Mouse (Mus musculus) lung, embryonic 15.5 days (tissue): Measurements from ENCODE around the gene Washc4. TPM values are rescaled to one million over a fixed set of nuclear protein-coding genes. Genes with fewer than 3 reads are reported as not detected.

Source experiments
- ATAC-seq: fragments of 200-750 bp; cut with Nextera tagmentation; 2 replicates; pipeline ENCODE4 v1.8.0; 2017; ENCODE audit warnings: moderate number of reproducible peaks, borderline replicate concordance; ENCODE audit not compliant: low FRiP score, low TSS enrichment; ENCODE audit errors: extremely low read depth
- H3K27ac ChIP-seq: fragments of 300-500 bp; sonication (generic); 2 replicates; pipeline ENCODE4 v1.5.1; 2015; ENCODE audit warnings: moderate library complexity, mild to moderate bottlenecking, inconsistent platforms
- H3K27me3 ChIP-seq: fragments of 300-500 bp; sonication (generic); 2 replicates; pipeline ENCODE4 v1.6.1; 2015; ENCODE audit warnings: inconsistent platforms
- H3K36me3 ChIP-seq: fragments of 300-500 bp; sonication (generic); 2 replicates; pipeline ENCODE4 v1.6.1; 2015; ENCODE audit warnings: inconsistent platforms
- H3K4me1 ChIP-seq: fragments of 300-500 bp; sonication (generic); 2 replicates; pipeline ENCODE4 v1.6.1; 2015; ENCODE audit warnings: inconsistent platforms
- H3K4me2 ChIP-seq: fragments of 300-500 bp; sonication (generic); 2 replicates; pipeline ENCODE4 v1.6.1; 2015; ENCODE audit warnings: inconsistent platforms, mild to moderate bottlenecking, moderate library complexity
- H3K4me3 ChIP-seq: fragments of 300-500 bp; sonication (generic); 2 replicates; pipeline ENCODE4 v1.5.1; 2015; ENCODE audit warnings: mild to moderate bottlenecking, inconsistent platforms
- H3K9ac ChIP-seq: fragments of 300-500 bp; sonication (generic); 2 replicates; pipeline ENCODE4 v1.6.1; 2015; ENCODE audit warnings: inconsistent platforms
- H3K9me3 ChIP-seq: fragments of 300-500 bp; sonication (generic); 2 replicates; pipeline ENCODE4 v1.6.1; 2016; ENCODE audit warnings: inconsistent platforms
- WGBS: fragments of 180-500 bp; shearing (Covaris S2); methylation state at CpG from one replicate; pipeline ENCODE4 v1.1.7; 2015; 5-methylcytosine and 5-hydroxymethylcytosine counted together
- polyA plus RNA-seq: library from polyadenylated mRNA; unstranded; fragments of >200 nt; fragmentation: Nextera tagmentation; extraction: Ambion mirVana; gene quantifications from 2 replicates; pipeline ENCODE4 v1.2.1, GENCODE M21; 2015

The Washc4 gene
- polyA plus RNA-seq, 1 experiment from 2014 or later, result 32.3 TPM

DNA sequence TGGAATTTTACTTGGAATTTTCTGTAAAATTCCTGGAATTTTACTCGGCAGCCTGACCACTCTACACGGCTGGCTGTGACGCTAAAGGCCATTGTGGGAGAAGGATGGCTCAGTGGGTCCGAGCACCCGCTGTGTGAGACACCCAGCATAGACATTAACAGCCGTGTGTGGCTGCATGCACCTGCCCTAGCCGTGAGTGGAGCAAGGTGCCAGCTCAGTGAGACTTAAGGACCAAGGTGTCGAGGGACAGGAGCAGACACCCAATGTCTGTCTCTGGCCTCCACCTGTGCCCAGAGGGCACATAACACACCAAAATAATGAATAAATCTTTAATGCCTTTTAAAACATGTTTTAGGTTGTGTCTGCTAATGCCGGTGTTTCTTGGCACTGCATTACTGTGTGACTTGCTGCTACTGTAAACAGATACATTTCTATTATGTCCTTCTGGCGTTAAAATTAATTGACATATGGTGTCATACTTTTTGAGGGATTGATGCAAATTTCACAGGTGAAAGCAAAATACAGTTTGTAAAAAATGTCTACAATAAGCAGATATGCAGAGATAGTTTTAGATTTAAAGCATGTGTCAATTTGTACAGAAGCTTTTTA, 60.5 kb downstream of the Washc4 start:
- H3K9me3 ChIP-seq, result no peaks in the 10 kb centered on the region
- no peak overlapping the region for H3K9ac ChIP-seq
- H3K36me3 ChIP-seq, result peaks cover 44% of the 10 kb centered on the region
- no peak overlapping the region for H3K27ac ChIP-seq
- no peak overlapping the region for H3K4me3 ChIP-seq
- H3K4me1 ChIP-seq, result no peaks in the 10 kb centered on the region
- no peaks in the 10 kb centered on the region for H3K27me3 ChIP-seq
- no peak overlapping the region for H3K4me2 ChIP-seq
- 86% methylated on average over 10 of the region's 10 CpGs for WGBS
- ATAC-seq, result no peak

DNA sequence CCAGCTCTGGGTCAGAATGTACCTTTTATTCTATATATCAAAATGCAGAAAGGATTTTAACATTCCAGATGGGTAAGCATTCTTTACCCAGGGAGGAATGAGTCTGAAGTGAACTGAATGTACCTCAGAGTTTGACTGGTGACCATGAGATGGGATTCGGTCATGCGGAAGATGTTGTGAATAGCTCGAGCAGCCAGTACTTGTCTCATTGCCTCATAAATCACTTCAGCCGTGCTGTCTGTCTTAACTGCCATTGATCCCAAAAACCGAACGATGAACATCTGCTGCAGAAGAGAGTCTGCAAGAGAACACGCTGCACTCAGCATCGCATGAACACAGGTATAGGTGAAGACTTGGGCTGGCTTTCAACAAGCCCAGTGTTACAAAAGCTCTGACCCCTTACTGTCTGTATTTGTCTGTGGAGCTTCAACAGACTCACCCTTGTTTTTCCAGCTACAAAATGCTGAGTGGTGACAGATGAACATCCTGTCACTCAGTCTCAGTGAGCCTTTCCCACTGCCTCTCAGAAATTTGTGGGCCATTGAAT, 62.2 kb downstream of the Washc4 start:
- 87% methylated on average over 8 of the region's 8 CpGs for WGBS

DNA sequence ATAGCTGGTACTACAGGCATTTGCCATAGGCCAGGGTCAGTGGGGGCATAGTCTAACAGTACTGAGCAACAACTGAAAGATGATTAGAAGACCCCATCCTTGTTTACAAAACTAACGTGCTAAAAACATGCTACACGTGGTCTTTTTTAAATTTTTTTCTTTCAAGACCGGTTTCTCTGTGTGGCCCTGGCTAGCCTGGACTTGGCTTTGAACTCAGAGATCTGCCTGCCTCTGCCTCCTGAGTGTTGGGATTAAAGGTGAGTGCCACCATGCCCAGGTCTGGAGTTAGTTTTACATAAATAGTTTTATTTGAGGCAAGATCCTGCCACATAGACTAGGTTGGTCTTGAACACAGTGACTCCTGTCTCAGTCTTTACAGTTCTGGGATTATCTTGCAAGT, 63.6 kb downstream of the Washc4 start:
- Histone ChIP-seq H3K36me3 (peaks cover 39% of the 10 kb centered on the region), H3K4me3 (no peak overlapping the region), H3K9ac (no peak overlapping the region), H3K4me1 (no peaks in the 10 kb centered on the region), H3K4me2 (no peak overlapping the region), H3K9me3 (no peaks in the 10 kb centered on the region), H3K27ac (no peak overlapping the region), H3K27me3 (no peaks in the 10 kb centered on the region)
- no peak for ATAC-seq
- WGBS, result 87% methylated on average over 3 of the region's 3 CpGs

More for the DNA sequence above, 62.2 kb downstream of the Washc4 start:
- no peak overlapping the region for H3K27ac ChIP-seq
- H3K27me3 ChIP-seq, result no peaks in the 10 kb centered on the region
- H3K4me1 ChIP-seq, result no peaks in the 10 kb centered on the region
- ATAC-seq, result no peak
- H3K9ac ChIP-seq, result no peak overlapping the region
- H3K36me3 ChIP-seq, result peaks cover 40% of the 10 kb centered on the region
- H3K4me2 ChIP-seq, result no peak overlapping the region
- no peak overlapping the region for H3K4me3 ChIP-seq
- no peaks in the 10 kb centered on the region for H3K9me3 ChIP-seq

DNA sequence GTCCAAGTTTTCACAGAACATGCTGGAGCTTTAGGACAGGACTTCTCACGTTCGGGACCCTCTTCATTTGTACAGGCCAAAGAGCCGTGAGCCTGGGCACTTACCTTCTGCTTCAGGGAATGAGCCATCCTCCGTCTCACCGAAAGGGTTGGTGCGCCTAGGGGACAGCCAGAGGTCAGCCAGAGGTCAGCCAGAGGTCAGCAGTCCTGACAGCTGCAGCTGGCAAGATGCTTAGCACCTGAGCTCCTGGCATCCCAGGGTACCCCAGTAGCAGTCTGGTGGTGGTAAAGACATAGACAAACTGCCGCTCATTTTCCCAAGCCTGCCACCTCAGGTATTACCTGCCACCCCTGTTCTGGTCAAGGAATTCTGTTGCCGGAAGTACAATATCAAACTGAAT, 65.0 kb downstream of the Washc4 start:
- Histone ChIP-seq H3K27me3 (no peaks in the 10 kb centered on the region), H3K36me3 (peaks cover 43% of the 10 kb centered on the region), H3K4me1 (no peaks in the 10 kb centered on the region), H3K9ac (no peak overlapping the region), H3K9me3 (no peaks in the 10 kb centered on the region), H3K4me3 (no peak overlapping the region), H3K4me2 (no peak overlapping the region), H3K27ac (no peak overlapping the region)
- WGBS, result 68% methylated on average over 8 of the region's 8 CpGs
- no peak for ATAC-seq

DNA sequence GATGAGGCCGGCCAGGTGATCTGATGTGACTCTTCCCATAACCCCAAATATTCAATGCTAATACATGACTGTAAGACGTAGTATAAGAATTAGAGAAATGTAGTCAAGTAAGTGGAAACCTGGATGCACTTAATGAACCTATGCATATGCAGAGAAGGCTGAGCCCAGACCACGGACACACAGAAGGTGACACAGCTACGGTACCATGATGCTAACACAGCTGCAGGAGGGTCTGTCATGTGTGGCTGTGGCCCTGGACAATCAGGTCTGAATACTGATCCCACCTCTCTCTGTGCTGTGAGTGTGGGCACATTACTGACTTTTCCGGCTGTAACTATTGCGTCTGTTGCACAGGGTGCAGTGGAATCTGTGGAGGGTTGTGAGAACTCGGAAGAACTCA, 67.0 kb downstream of the Washc4 start:
- H3K9ac ChIP-seq, result no peak overlapping the region
- H3K27ac ChIP-seq, result no peak overlapping the region
- H3K9me3 ChIP-seq, result no peaks in the 10 kb centered on the region
- ATAC-seq, result no peak
- no peak overlapping the region for H3K4me2 ChIP-seq
- no peaks in the 10 kb centered on the region for H3K27me3 ChIP-seq
- WGBS, result 95% methylated on average over 7 of the region's 7 CpGs
- no peak overlapping the region for H3K4me3 ChIP-seq
- no peaks in the 10 kb centered on the region for H3K4me1 ChIP-seq
- peaks cover 34% of the 10 kb centered on the region for H3K36me3 ChIP-seq

DNA sequence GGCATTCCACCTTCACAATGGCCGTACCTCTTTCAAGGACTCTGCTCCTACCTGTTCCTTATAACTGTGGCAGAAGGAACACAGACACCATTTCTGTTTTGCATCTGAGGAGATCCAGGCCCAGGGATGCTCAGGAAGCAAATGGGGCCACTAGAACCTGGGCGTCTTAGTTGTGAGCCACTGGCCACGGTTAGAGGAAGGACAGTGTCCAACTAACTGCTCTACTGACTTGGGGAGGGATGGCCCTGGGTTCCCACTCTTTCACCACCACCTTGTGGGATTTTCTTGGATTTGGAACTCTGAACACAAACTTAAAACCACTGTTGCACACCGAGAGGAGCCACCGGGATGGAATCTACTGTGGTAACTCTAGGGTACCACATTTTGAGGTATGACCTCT, 68.3 kb downstream of the Washc4 start:
- Histone ChIP-seq H3K9ac (no peak overlapping the region), H3K27ac (no peak overlapping the region), H3K27me3 (no peaks in the 10 kb centered on the region), H3K9me3 (no peaks in the 10 kb centered on the region), H3K4me3 (no peak overlapping the region), H3K4me1 (no peaks in the 10 kb centered on the region), H3K36me3 (peaks cover 34% of the 10 kb centered on the region), H3K4me2 (no peak overlapping the region)
- no peak for ATAC-seq
- WGBS, result 92% methylated on average over 5 of the region's 5 CpGs

DNA sequence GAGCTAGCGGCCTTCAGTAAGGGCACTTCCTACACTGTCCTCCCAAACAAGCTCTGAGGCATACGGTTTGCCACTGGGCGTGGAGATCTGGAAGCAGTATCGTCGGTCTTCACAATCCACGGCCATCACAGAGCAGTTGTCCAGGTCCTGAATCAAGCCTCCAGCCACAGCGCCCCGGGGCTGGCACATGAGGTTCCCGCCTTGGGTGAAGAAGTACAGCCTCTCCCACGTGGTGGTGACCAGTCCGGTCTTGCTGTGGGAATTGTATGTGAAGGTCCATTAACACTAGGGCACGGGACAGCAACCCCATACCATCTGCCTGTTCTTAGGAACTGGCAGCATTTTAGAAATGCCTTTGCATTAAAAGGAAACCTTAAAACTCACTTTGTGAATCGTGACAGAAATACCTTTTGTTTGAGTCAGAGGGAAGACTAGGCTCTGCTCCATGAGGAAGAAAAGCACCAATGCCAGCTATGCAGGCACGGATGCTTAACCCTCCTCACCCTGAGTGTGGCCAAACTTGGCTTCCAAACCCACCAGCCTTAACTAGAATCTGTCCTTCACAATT, 69.2 kb downstream of the Washc4 start:
- Histone ChIP-seq H3K27me3 (no peaks in the 10 kb centered on the region), H3K4me2 (no peak overlapping the region), H3K27ac (no peak overlapping the region), H3K9ac (no peak overlapping the region), H3K4me3 (no peak overlapping the region), H3K4me1 (no peaks in the 10 kb centered on the region), H3K9me3 (no peaks in the 10 kb centered on the region), H3K36me3 (peaks cover 27% of the 10 kb centered on the region)
- no peak for ATAC-seq
- WGBS, result 86% methylated on average over 14 of the region's 14 CpGs

DNA sequence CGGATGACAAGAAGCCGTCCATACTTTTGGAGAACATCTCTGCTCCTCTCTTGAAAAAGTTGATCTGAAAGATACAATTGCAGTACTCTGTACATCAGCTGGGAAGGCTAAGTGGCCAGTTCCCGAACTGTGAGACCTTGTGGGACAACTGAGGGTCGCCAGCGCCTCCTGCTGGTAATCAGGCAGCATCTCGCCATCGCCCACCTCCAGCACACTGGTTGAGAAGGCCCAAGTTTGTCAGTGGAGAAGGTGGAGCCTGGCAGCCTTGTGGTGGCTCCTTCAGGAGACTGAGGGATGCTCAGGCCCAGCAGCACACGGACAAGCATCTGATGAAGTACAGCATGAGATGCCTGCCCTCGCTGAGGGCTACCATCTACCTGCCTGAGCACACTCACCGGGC, 73.8 kb downstream of the Washc4 start:
- Histone ChIP-seq H3K9me3 (no peaks in the 10 kb centered on the region), H3K27me3 (no peaks in the 10 kb centered on the region), H3K4me3 (no peak overlapping the region), H3K27ac (no peak overlapping the region), H3K9ac (no peak overlapping the region), H3K4me1 (no peaks in the 10 kb centered on the region), H3K4me2 (no peak overlapping the region), H3K36me3 (peaks cover 12% of the 10 kb centered on the region; the same call in 1 of the 2 replicates)
- 58% methylated on average over 10 of the region's 10 CpGs for WGBS
- ATAC-seq, result no peak

DNA sequence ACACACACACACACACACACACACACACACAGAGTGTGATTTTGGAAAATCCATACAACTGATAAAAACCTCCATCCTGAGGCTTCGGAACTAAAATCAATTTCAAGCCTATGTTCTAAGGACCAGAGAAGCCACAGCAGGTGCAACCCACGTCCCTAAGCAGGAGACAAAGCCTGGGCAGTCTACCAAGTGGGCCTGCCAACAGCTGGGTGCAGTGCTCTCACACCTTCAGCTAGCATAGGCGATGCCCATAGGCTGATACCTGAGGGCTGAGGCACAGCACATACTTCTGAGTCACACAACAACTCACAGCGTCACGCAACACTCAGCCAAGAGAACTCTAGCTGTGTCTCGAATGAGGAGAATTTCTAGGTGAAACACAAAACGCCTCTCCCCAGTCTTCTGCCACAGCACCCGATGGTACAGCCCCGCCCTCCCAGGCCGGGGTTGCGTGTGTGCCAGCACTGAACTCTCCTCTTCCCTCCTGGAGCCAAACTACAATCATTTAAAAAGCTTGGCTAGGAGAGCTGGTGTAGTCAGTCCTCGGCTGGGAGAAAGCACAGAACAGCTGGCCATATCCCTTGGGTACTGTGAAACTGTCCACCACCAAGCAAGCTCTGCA, 75.4 kb downstream of the Washc4 start:
- no peak overlapping the region for H3K9ac ChIP-seq
- no peaks in the 10 kb centered on the region; the same call in 1 of the 2 replicates for H3K36me3 ChIP-seq
- H3K4me2 ChIP-seq, result no peak overlapping the region
- H3K27ac ChIP-seq, result no peak overlapping the region
- no peaks in the 10 kb centered on the region for H3K4me1 ChIP-seq
- no peak overlapping the region for H3K4me3 ChIP-seq
- H3K9me3 ChIP-seq, result no peaks in the 10 kb centered on the region
- WGBS, result 85% methylated on average over 12 of the region's 12 CpGs
- ATAC-seq, result no peak
- no peaks in the 10 kb centered on the region for H3K27me3 ChIP-seq

DNA sequence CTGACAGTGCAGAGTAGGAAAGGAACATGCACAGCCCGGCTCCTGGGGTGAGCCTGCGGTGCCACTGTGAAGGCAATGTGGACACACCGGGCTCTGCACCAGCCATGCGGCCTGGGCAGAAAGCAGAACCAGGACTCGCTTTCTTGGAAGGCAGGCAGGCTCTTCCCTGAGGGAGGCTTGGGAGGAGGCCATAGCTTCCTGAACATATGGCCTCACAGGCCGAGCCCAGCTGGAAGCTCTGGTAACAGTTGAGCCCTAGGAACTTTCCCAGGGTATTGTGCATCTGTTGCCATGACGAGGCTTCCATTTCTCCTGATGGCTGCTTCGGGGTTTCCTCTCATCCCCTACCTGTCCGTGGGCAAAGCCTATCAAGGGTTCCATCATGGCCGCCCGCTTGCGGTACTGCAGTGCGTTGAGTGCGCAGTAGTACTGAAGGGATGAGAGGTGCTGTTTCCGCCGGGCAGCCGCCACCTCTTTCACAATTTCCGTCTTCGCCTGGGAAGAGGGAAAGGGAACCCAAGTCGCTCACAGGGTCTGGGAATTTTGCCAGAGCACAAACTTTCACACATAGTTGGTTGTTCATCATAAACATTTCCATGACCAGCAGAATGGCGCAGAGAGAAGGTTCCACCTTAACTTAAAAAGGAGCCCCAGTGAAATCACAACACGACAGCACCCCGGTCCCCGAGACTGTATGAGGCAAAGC, 77.0 kb downstream of the Washc4 start:
- no peaks in the 10 kb centered on the region for H3K27me3 ChIP-seq
- no peak overlapping the region for H3K9ac ChIP-seq
- no peaks in the 10 kb centered on the region; the same call in 1 of the 2 replicates for H3K36me3 ChIP-seq
- WGBS, result 79% methylated on average over 24 of the region's 24 CpGs
- no peak overlapping the region for H3K4me2 ChIP-seq
- H3K9me3 ChIP-seq, result no peaks in the 10 kb centered on the region
- H3K4me1 ChIP-seq, result 0 out of 2 replicates have a peak, but pooled peaks cover 4% of the 10 kb centered on the region
- ATAC-seq, result no peak; the same call in 1 of the 2 replicates
- H3K27ac ChIP-seq, result no peak overlapping the region; the same call in 1 of the 2 replicates
- H3K4me3 ChIP-seq, result no peak overlapping the region

DNA sequence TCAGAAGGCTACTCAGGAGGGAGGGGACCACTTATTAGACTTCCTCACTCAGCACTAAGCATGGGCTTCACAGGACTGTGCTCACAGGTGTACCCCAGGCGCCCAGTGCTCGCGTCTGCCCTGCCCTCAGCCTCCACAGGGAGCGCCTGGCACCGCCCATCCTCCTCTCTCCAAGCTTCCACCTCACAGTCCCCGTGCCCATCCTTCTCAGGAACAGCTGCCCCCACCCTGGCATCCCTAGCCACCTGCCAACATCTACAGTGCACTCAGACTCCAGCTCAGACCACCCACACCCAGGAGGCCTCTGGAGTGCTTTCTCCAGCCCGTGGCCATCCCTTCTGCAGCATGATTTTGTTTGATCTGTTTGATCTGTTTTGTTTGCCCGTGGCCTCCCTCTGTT, 80.5 kb downstream of the Washc4 start:
- peaks cover 10% of the 10 kb centered on the region; the same call in 1 of the 2 replicates for H3K36me3 ChIP-seq
- 0 out of 2 replicates have a peak, but pooled peaks have one; percentile 47 for ATAC-seq
- WGBS, result 56% methylated on average over 8 of the region's 8 CpGs
- no peak overlapping the region for H3K4me3 ChIP-seq
- H3K9me3 ChIP-seq, result no peaks in the 10 kb centered on the region
- no peaks in the 10 kb centered on the region for H3K27me3 ChIP-seq
- H3K4me1 ChIP-seq, result 0 out of 2 replicates have a peak, but pooled peaks cover 4% of the 10 kb centered on the region
- H3K4me2 ChIP-seq, result no peak overlapping the region
- H3K27ac ChIP-seq, result no peak overlapping the region
- no peak overlapping the region for H3K9ac ChIP-seq
